Mouse (Mus musculus) C2C12 (cell line): ENCODE measurements around the gene Clpx. TPM values are rescaled to one million over a fixed set of nuclear protein-coding genes. Genes with fewer than 3 reads are reported as not detected.

Experiments used
- H3K27me3 ChIP-seq: one replicate; pipeline ENCODE4 v1.6.1; 2011; ENCODE audit not compliant: control insufficient read depth, insufficient read depth, insufficient read length
- H3K36me3 ChIP-seq: one replicate; pipeline ENCODE4 v1.6.1; 2011; ENCODE audit not compliant: control insufficient read depth, insufficient read depth
- H3K4me3 ChIP-seq: one replicate; pipeline ENCODE4 v1.5.1; 2011; ENCODE audit warnings: mild to moderate bottlenecking, control low read depth; ENCODE audit not compliant: poor library complexity, insufficient read depth, severe bottlenecking
- H3K79me2 ChIP-seq: one replicate; pipeline ENCODE4 v1.6.1; 2011; ENCODE audit not compliant: control insufficient read depth, insufficient read depth
- H3K79me3 ChIP-seq: one replicate; pipeline ENCODE4 v1.6.1; 2011; ENCODE audit warnings: low read depth, control low read depth
- H3ac ChIP-seq: one replicate; pipeline ENCODE3; 2011; ENCODE audit warnings: low read depth; ENCODE audit not compliant: control insufficient read depth, insufficient read length
- CEBPB ChIP-seq: IDR thresholded peaks from one replicate; pipeline ENCODE4 v1.6.1; 2011; ENCODE audit warnings: low read depth, mild to moderate bottlenecking, control low read depth, moderate library complexity
- CTCF ChIP-seq: IDR thresholded peaks from one replicate; pipeline ENCODE4 v1.5.1; 2011; ENCODE audit not compliant: control insufficient read depth, insufficient read depth, insufficient read length
- FOSL1 ChIP-seq: IDR thresholded peaks from one replicate; pipeline ENCODE4 v1.8.0; 2011; ENCODE audit warnings: mild to moderate bottlenecking, low read length; ENCODE audit not compliant: poor library complexity, insufficient read depth, severe bottlenecking
- MAX ChIP-seq: IDR thresholded peaks from one replicate; pipeline ENCODE4 v1.6.1; 2011; ENCODE audit warnings: mild to moderate bottlenecking, control low read depth
- MYOD1 ChIP-seq: IDR thresholded peaks from one replicate; pipeline ENCODE4 v1.6.1; 2011; ENCODE audit warnings: low read depth; ENCODE audit not compliant: control insufficient read depth, insufficient read length
- MYOG ChIP-seq: IDR thresholded peaks from one replicate; pipeline ENCODE4 v1.6.1; 2011; ENCODE audit not compliant: control insufficient read depth, insufficient read length; ENCODE audit errors: extremely low read depth
- USF1 ChIP-seq: IDR thresholded peaks from one replicate; pipeline ENCODE4 v1.6.1; 2011; ENCODE audit warnings: low read depth, mild to moderate bottlenecking, control low read depth, moderate library complexity
- polyA plus RNA-seq: library from polyadenylated mRNA; unstranded; fragments of >200 nt; fragmentation: generic; extraction: Trizol; gene quantifications from one replicate; pipeline ENCODE4 v1.2.1, GENCODE M21; 2012; ENCODE audit warnings: missing spikeins

Clpx gene
- polyA plus RNA-seq, 1 experiment = 9.3 TPM

DNA sequence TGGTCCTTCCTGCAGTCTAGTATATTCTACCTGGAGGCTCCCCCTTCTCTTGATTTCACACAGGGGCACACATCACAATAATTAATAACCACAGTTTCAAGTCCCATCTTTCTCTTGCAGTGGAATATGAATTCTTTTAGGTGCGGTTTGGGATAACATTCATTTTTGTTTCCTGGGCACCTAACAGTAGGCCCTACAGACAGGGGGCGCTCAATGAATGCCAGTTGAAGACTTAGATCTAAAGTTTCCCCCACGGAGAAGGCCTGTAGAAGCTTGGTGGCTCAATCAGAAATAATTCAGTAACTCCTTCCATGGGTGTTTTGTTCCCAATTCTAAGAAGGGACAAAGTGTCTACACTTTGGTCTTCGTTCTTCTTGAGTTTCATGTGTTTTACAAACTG is 78.4 kb downstream of the Clpx start:
- Histone ChIP-seq H3K27me3 (no peaks in the 10 kb centered on the region), H3K79me2 (no peaks in the 10 kb centered on the region), H3K36me3 (no peaks in the 10 kb centered on the region), H3K79me3 (no peaks in the 10 kb centered on the region), H3K4me3 (no peak overlapping the region), H3ac (no peak overlapping the region)
- TF ChIP-seq CTCF (no peak), FOSL1 (no peak), USF1 (no peak), MYOG (no peak), MAX (no peak), MYOD1 (no peak), CEBPB (no peak)

DNA sequence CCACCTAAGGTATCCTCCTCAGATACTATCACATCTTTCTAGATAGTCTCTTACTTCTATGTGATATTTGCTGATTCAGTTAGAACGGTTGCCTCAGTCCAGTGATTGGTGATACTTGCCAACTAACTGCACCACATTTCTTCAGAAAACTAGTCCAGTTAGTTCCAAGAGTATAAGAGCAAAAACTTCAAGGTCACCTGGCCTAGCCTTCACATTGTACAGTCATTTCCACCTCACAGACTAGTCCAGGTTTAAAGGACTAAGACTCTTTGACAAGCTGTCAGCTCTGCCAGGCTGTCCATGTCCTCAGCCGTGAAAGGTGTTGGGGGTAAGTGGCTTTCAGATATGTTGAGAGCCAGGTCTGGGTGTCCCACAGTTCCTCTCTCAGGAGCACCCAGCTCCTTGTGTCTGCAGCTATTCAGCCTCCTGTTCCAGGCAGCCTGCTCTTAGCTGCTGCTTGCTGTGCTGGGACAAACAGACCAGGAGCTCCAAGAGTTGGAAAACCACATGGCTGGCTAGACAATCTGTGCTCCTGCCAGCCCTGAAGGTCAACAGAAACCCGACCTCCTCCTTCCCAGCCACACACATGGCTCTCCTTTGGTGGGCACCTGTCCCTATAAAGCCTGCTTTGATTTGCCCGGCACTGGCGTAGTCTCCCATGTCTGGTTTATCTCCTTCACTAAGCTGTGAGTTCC is 80.6 kb downstream of the Clpx start:
- no peaks in the 10 kb centered on the region for H3K79me3 ChIP-seq
- H3K79me2 ChIP-seq = no peaks in the 10 kb centered on the region
- no peak overlapping the region for H3ac ChIP-seq
- H3K36me3 ChIP-seq = no peaks in the 10 kb centered on the region
- no peaks in the 10 kb centered on the region for H3K27me3 ChIP-seq
- TF ChIP-seq CEBPB (no peak), CTCF (no peak), MYOG (no peak), MYOD1 (no peak), USF1 (no peak), MAX (no peak)
- H3K4me3 ChIP-seq = no peak overlapping the region

DNA sequence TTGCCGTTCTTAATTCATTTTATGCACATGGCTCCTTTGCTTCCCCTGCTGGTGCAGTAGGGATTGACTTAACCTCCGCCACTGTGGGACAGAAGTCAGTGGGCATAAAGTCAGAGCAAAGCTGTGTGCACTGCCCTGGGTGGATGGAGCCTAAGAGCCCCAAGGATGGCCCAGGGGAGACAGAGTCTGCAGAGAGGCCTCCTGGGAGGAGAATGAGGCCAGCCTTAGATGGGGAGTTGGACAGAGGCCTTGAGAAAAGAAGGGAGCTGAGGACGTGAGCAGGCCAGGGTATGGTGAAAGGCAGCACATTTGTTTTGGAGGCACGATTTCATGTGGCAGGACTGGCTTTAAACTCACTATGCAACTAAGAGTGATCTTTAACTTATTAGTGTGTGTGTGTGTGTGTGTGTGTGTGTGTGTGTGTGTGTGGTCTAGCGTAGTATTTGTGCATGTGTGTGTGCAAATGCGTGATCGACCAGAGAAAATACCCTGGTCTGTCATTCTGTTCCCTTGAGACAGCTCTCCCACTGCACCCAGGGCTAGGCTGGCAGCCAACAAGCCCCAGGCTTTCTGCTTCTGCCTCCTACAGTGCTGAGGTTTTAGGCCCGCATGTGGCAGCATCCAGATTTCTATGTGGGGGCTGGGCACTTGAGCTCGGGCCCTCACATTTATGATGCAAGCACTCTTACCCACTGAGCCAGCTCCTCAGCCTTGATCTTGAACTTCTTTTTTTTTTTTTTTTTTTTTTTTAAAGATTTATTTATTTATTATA is 81.3 kb downstream of the Clpx start:
- Histone ChIP-seq H3K79me2 (no peaks in the 10 kb centered on the region), H3K36me3 (peaks cover 4% of the 10 kb centered on the region), H3ac (no peak overlapping the region), H3K4me3 (no peak overlapping the region), H3K27me3 (no peaks in the 10 kb centered on the region), H3K79me3 (no peaks in the 10 kb centered on the region)
- TF ChIP-seq MAX (no peak), USF1 (no peak), FOSL1 (no peak), CEBPB (no peak)

Other genes starting within 250 kb of the Clpx start
- 0.76 TPM for gene Igdcc4, start 192.8 kb upstream of the Clpx start, polyA plus RNA-seq
- not detected for gene Igdcc3, start 153.1 kb upstream of the Clpx start, polyA plus RNA-seq
- gene Parp16, start 98.9 kb upstream of the Clpx start, polyA plus RNA-seq = 2.1 TPM
- 0.01 TPM for gene Cilp, start 29.1 kb upstream of the Clpx start, polyA plus RNA-seq
- 9.7 TPM for gene Pdcd7, start 51.8 kb downstream of the Clpx start, polyA plus RNA-seq
- gene Ubap1l, start 66.8 kb downstream of the Clpx start, polyA plus RNA-seq = 0.21 TPM
- not detected for gene Kbtbd13, start 97.4 kb downstream of the Clpx start, polyA plus RNA-seq
- 0.05 TPM for gene Rasl12, start 104.2 kb downstream of the Clpx start, polyA plus RNA-seq
- gene Slc51b, start 128.7 kb downstream of the Clpx start, polyA plus RNA-seq = not detected
- gene Mtfmt, start 141.5 kb downstream of the Clpx start, polyA plus RNA-seq = 7.1 TPM
- 44.4 TPM for gene Spg21, start 166.7 kb downstream of the Clpx start, polyA plus RNA-seq
- gene Ankdd1a, start 225.9 kb downstream of the Clpx start, polyA plus RNA-seq = not detected